Mouse (Mus musculus) heart, embryonic 12.5 days (tissue): ENCODE measurements around the gene Nup85. TPM values are rescaled to one million over a fixed set of nuclear protein-coding genes. Genes with fewer than 3 reads are reported as not detected.
A peak's percentile ranks its signal among the peaks of the same experiment; 100 is the strongest.

ENCODE experiments used
- ATAC-seq: fragments of 200-750 bp; cut with Nextera tagmentation; 2 replicates; pipeline ENCODE4 v1.8.0; 2017; ENCODE audit warnings: moderate TSS enrichment, moderate library complexity; ENCODE audit not compliant: insufficient number of reproducible peaks, low FRiP score
- H3K27ac ChIP-seq: fragments of 300-500 bp; sonication (generic); 2 replicates; pipeline ENCODE4 v1.5.1; 2016; ENCODE audit warnings: mild to moderate bottlenecking, moderate library complexity; ENCODE audit not compliant: poor library complexity, severe bottlenecking
- H3K27me3 ChIP-seq: fragments of 300-500 bp; sonication (generic); replicated peaks from 2 replicates; pipeline ENCODE4 v1.6.1; 2016; ENCODE audit warnings: mild to moderate bottlenecking, moderate library complexity
- H3K36me3 ChIP-seq: fragments of 300-500 bp; sonication (generic); 2 replicates; pipeline ENCODE4 v1.6.1; 2016; ENCODE audit warnings: mild to moderate bottlenecking, moderate library complexity
- H3K4me1 ChIP-seq: fragments of 300-500 bp; sonication (generic); replicated peaks from 2 replicates; pipeline ENCODE4 v1.6.1; 2016; ENCODE audit warnings: mild to moderate bottlenecking
- H3K4me2 ChIP-seq: fragments of 300-500 bp; sonication (generic); 2 replicates; pipeline ENCODE4 v1.6.1; 2016; ENCODE audit warnings: mild to moderate bottlenecking, moderate library complexity
- H3K4me3 ChIP-seq: fragments of 300-500 bp; sonication (generic); 2 replicates; pipeline ENCODE4 v1.5.1; 2016; ENCODE audit warnings: mild to moderate bottlenecking
- H3K9ac ChIP-seq: fragments of 300-500 bp; sonication (generic); 2 replicates; pipeline ENCODE4 v1.6.1; 2016; ENCODE audit warnings: mild to moderate bottlenecking, moderate library complexity
- H3K9me3 ChIP-seq: fragments of 300-500 bp; sonication (generic); replicated peaks from 2 replicates; pipeline ENCODE4 v1.6.1; 2016; ENCODE audit warnings: mild to moderate bottlenecking, moderate library complexity
- WGBS: fragments of 180-500 bp; shearing (Covaris S2); methylation state at CpG from one replicate; pipeline ENCODE4 v1.1.7; 2016; 5-methylcytosine and 5-hydroxymethylcytosine counted together
- polyA plus RNA-seq: library from polyadenylated mRNA; unstranded; fragments of >200 nt; fragmentation: Nextera tagmentation; extraction: Ambion mirVana; gene quantifications from 2 replicates; pipeline ENCODE4 v1.2.1, GENCODE M21; 2016

Nup85 gene
- polyA plus RNA-seq, 1 experiment from 2014 or later: 117 TPM

GRCm38 (mm10) chr11:115535401-115536037 lies 28.7 kb upstream of the Nup85 start:
- Histone ChIP-seq H3K36me3 (peaks cover 30% of the 10 kb centered on the region), H3K9me3 (no peaks in the 10 kb centered on the region), H3K4me1 (peaks cover 8% of the 10 kb centered on the region; the same call in 1 of the 2 replicates), H3K27me3 (no peaks in the 10 kb centered on the region), H3K9ac (peak overlapping the region; percentile 100), H3K4me2 (peak overlapping the region; percentile 86), H3K27ac (peak overlapping the region; percentile 100), H3K4me3 (peak overlapping the region; percentile 100)
- peak; percentile 85 for ATAC-seq
- WGBS: under 1% methylated on average over 62 of the region's 84 CpGs

GRCm38 (mm10) chr11:115536038-115536681 lies 28.1 kb upstream of the Nup85 start, which contains the start of gene Sumo2:
TSS of gene Sumo2 (minus strand) at chr11:115536276.
- WGBS: 2% methylated on average over 69 of the region's 70 CpGs
- no peaks in the 10 kb centered on the region for H3K27me3 ChIP-seq
- peak within 1 kb of the TSS; percentile 100 for H3K27ac ChIP-seq
- H3K4me2 ChIP-seq: peak within 1 kb of the TSS; percentile 86
- peak; percentile 89 for ATAC-seq
- no peaks in the 10 kb centered on the region for H3K9me3 ChIP-seq
- H3K36me3 ChIP-seq: peaks cover 28% of the 10 kb centered on the region
- H3K9ac ChIP-seq: peak within 1 kb of the TSS; percentile 100
- peaks cover 8% of the 10 kb centered on the region; the same call in 1 of the 2 replicates for H3K4me1 ChIP-seq
- peak within 1 kb of the TSS; percentile 100 for H3K4me3 ChIP-seq

- peaks cover 20% of the 10 kb centered on the region for H3K36me3 ChIP-seq
- peak overlapping the region; percentile 100 for H3K27ac ChIP-seq
- no peaks in the 10 kb centered on the region for H3K27me3 ChIP-seq
- peak overlapping the region; percentile 100 for H3K4me3 ChIP-seq
- peak overlapping the region; percentile 86 for H3K4me2 ChIP-seq
- H3K4me1 ChIP-seq: peaks cover 8% of the 10 kb centered on the region; the same call in 1 of the 2 replicates
- H3K9ac ChIP-seq: no peak overlapping the region
- ATAC-seq: no peak
- H3K9me3 ChIP-seq: no peaks in the 10 kb centered on the region
- WGBS: 87% methylated on average over 10 of the region's 10 CpGs
These were observed 27.2 kb upstream of the Nup85 start for GRCm38 (mm10) chr11:115536856-115537568.

GRCm38 (mm10) chr11:115538045-115538444 lies 26.2 kb upstream of the Nup85 start:
- Histone ChIP-seq H3K36me3 (peaks cover 10% of the 10 kb centered on the region), H3K9ac (no peak overlapping the region), H3K4me2 (no peak overlapping the region), H3K4me3 (no peak overlapping the region), H3K27ac (no peak overlapping the region), H3K9me3 (no peaks in the 10 kb centered on the region), H3K4me1 (peaks cover 8% of the 10 kb centered on the region; the same call in 1 of the 2 replicates), H3K27me3 (0 out of 2 replicates have a peak, but pooled peaks cover 6% of the 10 kb centered on the region)
- no peak for ATAC-seq
- 63% methylated on average over 2 of the region's 2 CpGs for WGBS

- Histone ChIP-seq H3K4me3 (no peak overlapping the region), H3K36me3 (no peaks in the 10 kb centered on the region), H3K9ac (no peak overlapping the region), H3K9me3 (no peaks in the 10 kb centered on the region), H3K4me2 (no peak overlapping the region), H3K27ac (no peak overlapping the region), H3K4me1 (no peaks in the 10 kb centered on the region), H3K27me3 (0 out of 2 replicates have a peak, but pooled peaks cover 11% of the 10 kb centered on the region)
- WGBS: 70% methylated on average over 4 of the region's 4 CpGs
- no peak for ATAC-seq
These were observed 20.7 kb upstream of the Nup85 start for GRCm38 (mm10) chr11:115543571-115543970.

GRCm38 (mm10) chr11:115552783-115553182 lies 11.5 kb upstream of the Nup85 start:
- Histone ChIP-seq H3K36me3 (no peaks in the 10 kb centered on the region), H3K9ac (no peak overlapping the region), H3K4me2 (no peak overlapping the region), H3K27ac (no peak overlapping the region), H3K4me1 (no peaks in the 10 kb centered on the region), H3K9me3 (no peaks in the 10 kb centered on the region; the same call in 1 of the 2 replicates), H3K27me3 (no peaks in the 10 kb centered on the region), H3K4me3 (no peak overlapping the region)
- WGBS: 58% methylated on average over 4 of the region's 4 CpGs
- ATAC-seq: no peak

- H3K27me3 ChIP-seq: no peaks in the 10 kb centered on the region
- H3K36me3 ChIP-seq: no peaks in the 10 kb centered on the region
- 72% methylated on average over 17 of the region's 17 CpGs for WGBS
- no peak overlapping the region for H3K9ac ChIP-seq
- no peaks in the 10 kb centered on the region for H3K9me3 ChIP-seq
- H3K4me2 ChIP-seq: no peak overlapping the region
- H3K4me1 ChIP-seq: no peaks in the 10 kb centered on the region
- ATAC-seq: no peak
- no peak overlapping the region for H3K27ac ChIP-seq
- no peak overlapping the region for H3K4me3 ChIP-seq
These were observed 8.5 kb upstream of the Nup85 start for GRCm38 (mm10) chr11:115555717-115556116.

GRCm38 (mm10) chr11:115563406-115563805 lies 828 bp upstream of the Nup85 start:
- Histone ChIP-seq H3K9me3 (no peaks in the 10 kb centered on the region), H3K9ac (peak overlapping the region; percentile 80), H3K27ac (0 out of 2 replicates have a peak overlapping the region, but pooled peaks have one; percentile 61), H3K27me3 (no peaks in the 10 kb centered on the region), H3K36me3 (peaks cover 28% of the 10 kb centered on the region), H3K4me3 (peak overlapping the region; percentile 90), H3K4me2 (peak overlapping the region; percentile 82), H3K4me1 (peaks cover 9% of the 10 kb centered on the region)
- WGBS: 37% methylated on average over 4 of the region's 4 CpGs
- ATAC-seq: no peak

- Histone ChIP-seq H3K4me3 (peak overlapping the region; percentile 90), H3K4me2 (peak overlapping the region; percentile 82), H3K9me3 (no peaks in the 10 kb centered on the region), H3K27me3 (no peaks in the 10 kb centered on the region), H3K36me3 (peaks cover 43% of the 10 kb centered on the region), H3K4me1 (peaks cover 9% of the 10 kb centered on the region), H3K27ac (no peak overlapping the region), H3K9ac (peak overlapping the region; percentile 80)
- no peak for ATAC-seq
- WGBS: 17% methylated on average over 7 of the region's 7 CpGs
These were observed 727 bp downstream of the Nup85 start for GRCm38 (mm10) chr11:115564961-115565360.

- Histone ChIP-seq H3K9ac (no peak overlapping the region), H3K36me3 (peaks cover 76% of the 10 kb centered on the region), H3K4me2 (no peak overlapping the region), H3K27ac (no peak overlapping the region), H3K27me3 (no peaks in the 10 kb centered on the region), H3K4me1 (no peaks in the 10 kb centered on the region), H3K4me3 (no peak overlapping the region), H3K9me3 (no peaks in the 10 kb centered on the region)
- no peak for ATAC-seq
These were observed 14.8 kb downstream of the Nup85 start for GRCm38 (mm10) chr11:115579080-115579479.
